Mouse (Mus musculus): ENCODE results near the gene Isy1.

GRCm38 (mm10) chr6:87809651-87810161 lies 28.9 kb downstream of the Isy1 start:
- no peak for TF ChIP-seq POLR2A (IDR thresholded peaks at IDR 0.05; ENCODE audit: insufficient read depth, low read length)
- no peak for TF ChIP-seq CTCF (IDR thresholded peaks at IDR 0.05; ENCODE audit: low read depth, low read length)
